Mouse (Mus musculus): Measurements from ENCODE around the gene Nr4a1. TPM values are rescaled to one million over a fixed set of nuclear protein-coding genes. Genes with fewer than 3 reads are reported as not detected.

Nr4a1 gene
- polyA plus RNA-seq, 1 experiment from 2014 or later: 0.68 TPM

GRCm38 (mm10) chr15:101258420-101258819 is 4.4 kb downstream of the Nr4a1 start:
- peaks cover 29% of the 10 kb centered on the region for H3K27me3 ChIP-seq
- H3K4me3 ChIP-seq (replicated peaks): no peak overlapping the region
- no peak overlapping the region for H3K27ac ChIP-seq (replicated peaks)
- no peak overlapping the region for H3K9ac ChIP-seq
- H3K4me2 ChIP-seq: no peak overlapping the region
- H3K36me3 ChIP-seq (replicated peaks): no peaks in the 10 kb centered on the region
- ATAC-seq (ENCODE audit: insufficient read depth): no peak
- peaks cover 26% of the 10 kb centered on the region for H3K4me1 ChIP-seq (replicated peaks)
- WGBS (ENCODE audit: insufficient replicate concordance): 32% methylated on average over 11 of the region's 11 CpGs
- H3K9me3 ChIP-seq (replicated peaks): no peaks in the 10 kb centered on the region

DNA sequence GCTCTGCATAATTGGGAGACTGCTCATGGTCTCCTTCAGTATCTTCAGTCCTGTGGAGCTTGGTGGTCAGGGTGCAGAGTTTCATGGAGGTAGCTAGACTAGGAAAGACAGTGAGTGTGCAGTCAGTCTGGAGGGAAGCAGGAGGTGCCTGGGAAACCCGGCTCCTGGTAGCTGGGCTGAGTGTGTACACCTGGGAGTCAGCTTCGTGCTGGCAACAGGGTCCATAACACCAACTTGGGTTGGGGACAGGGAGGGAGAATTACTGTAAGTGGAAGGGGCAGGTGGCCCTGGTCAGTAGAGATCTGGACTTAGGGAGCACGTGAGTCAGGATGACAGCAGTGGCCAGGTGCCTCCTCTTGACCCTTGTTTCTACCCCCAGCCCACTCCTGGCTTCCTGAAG is 5.9 kb downstream of the Nr4a1 start:
- Histone ChIP-seq H3K4me1 (replicated peaks) (peaks cover 16% of the 10 kb centered on the region), H3K9me3 (replicated peaks) (no peaks in the 10 kb centered on the region), H3K36me3 (replicated peaks) (no peaks in the 10 kb centered on the region), H3K27ac (replicated peaks) (no peak overlapping the region), H3K4me3 (replicated peaks) (no peak overlapping the region), H3K4me2 (no peak overlapping the region), H3K27me3 (peaks cover 18% of the 10 kb centered on the region), H3K9ac (no peak overlapping the region)
- 48% methylated on average over 3 of the region's 3 CpGs for WGBS (ENCODE audit: insufficient replicate concordance)
- no peak for ATAC-seq (ENCODE audit: insufficient read depth)

DNA sequence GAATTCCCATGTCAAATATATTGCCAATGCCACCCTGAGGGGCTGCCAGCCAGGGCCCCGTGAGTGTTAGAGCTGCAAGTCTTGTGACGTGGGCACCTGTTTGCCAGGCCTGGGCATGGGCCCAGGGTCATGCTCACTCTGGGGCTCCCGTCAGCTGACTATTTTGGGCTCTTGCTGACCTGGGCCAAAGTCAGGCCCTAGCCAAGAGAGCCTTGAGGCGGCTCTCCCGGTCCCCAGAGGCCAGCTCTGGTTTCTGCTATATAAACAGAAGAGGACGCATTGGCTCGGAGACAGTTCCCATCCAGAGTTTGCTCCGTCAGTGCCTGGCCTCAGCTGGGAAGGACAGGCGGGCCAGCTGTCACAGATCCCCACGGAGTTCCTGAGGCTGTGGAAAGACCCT is 6.3 kb downstream of the Nr4a1 start:
- H3K9ac ChIP-seq: no peak overlapping the region
- H3K27ac ChIP-seq (replicated peaks): no peak overlapping the region
- 58% methylated on average over 10 of the region's 10 CpGs for WGBS (ENCODE audit: insufficient replicate concordance)
- no peak for ATAC-seq (ENCODE audit: insufficient read depth)
- H3K36me3 ChIP-seq (replicated peaks): no peaks in the 10 kb centered on the region
- no peaks in the 10 kb centered on the region for H3K9me3 ChIP-seq (replicated peaks)
- peaks cover 16% of the 10 kb centered on the region for H3K4me1 ChIP-seq (replicated peaks)
- H3K4me2 ChIP-seq: no peak overlapping the region
- peaks cover 18% of the 10 kb centered on the region for H3K27me3 ChIP-seq
- H3K4me3 ChIP-seq (replicated peaks): no peak overlapping the region

- no peaks in the 10 kb centered on the region for H3K9me3 ChIP-seq (replicated peaks)
- H3K4me1 ChIP-seq (replicated peaks): peaks cover 18% of the 10 kb centered on the region
- no peaks in the 10 kb centered on the region for H3K36me3 ChIP-seq (replicated peaks)
- H3K4me3 ChIP-seq (replicated peaks): no peak overlapping the region
- H3K4me2 ChIP-seq: peak overlapping the region; percentile 30; the same call in 1 of the 2 replicates
- WGBS (ENCODE audit: insufficient replicate concordance): 15% methylated on average over 13 of the region's 13 CpGs
- peak overlapping the region; percentile 61 for H3K27ac ChIP-seq (replicated peaks)
- no peak overlapping the region for H3K9ac ChIP-seq
- no peak for ATAC-seq (ENCODE audit: insufficient read depth)
- peaks cover 22% of the 10 kb centered on the region for H3K27me3 ChIP-seq
Measured at GRCm38 (mm10) chr15:101260874-101261622, 7.0 kb downstream of the Nr4a1 start.

- H3K36me3 ChIP-seq (replicated peaks): no peaks in the 10 kb centered on the region
- 0 out of 2 replicates have a peak overlapping the region, but pooled peaks have one; percentile 3 for H3K4me2 ChIP-seq
- no peak overlapping the region for H3K9ac ChIP-seq
- no peak overlapping the region for H3K4me3 ChIP-seq (replicated peaks)
- H3K27me3 ChIP-seq: peaks cover 37% of the 10 kb centered on the region
- H3K4me1 ChIP-seq (replicated peaks): peaks cover 22% of the 10 kb centered on the region
- peak overlapping the region; percentile 24; the same call in 1 of the 2 replicates for H3K27ac ChIP-seq (replicated peaks)
- peak; percentile 10; the same call in 1 of the 2 replicates for ATAC-seq (ENCODE audit: insufficient read depth)
- 19% methylated on average over 5 of the region's 5 CpGs for WGBS (ENCODE audit: insufficient replicate concordance)
- H3K9me3 ChIP-seq (replicated peaks): no peaks in the 10 kb centered on the region
Measured at GRCm38 (mm10) chr15:101262502-101262901, 8.4 kb downstream of the Nr4a1 start.

- 2% methylated on average over 57 of the region's 57 CpGs for WGBS (ENCODE audit: insufficient replicate concordance)
- Histone ChIP-seq H3K36me3 (replicated peaks) (no peaks in the 10 kb centered on the region), H3K9ac (peak overlapping the region; percentile 8; the same call in 1 of the 2 replicates), H3K4me2 (peak overlapping the region; percentile 66), H3K27me3 (peaks cover 61% of the 10 kb centered on the region), H3K4me3 (replicated peaks) (peak overlapping the region; percentile 51), H3K27ac (replicated peaks) (0 out of 2 replicates have a peak overlapping the region, but pooled peaks have one; percentile 29), H3K9me3 (replicated peaks) (no peaks in the 10 kb centered on the region), H3K4me1 (replicated peaks) (peaks cover 20% of the 10 kb centered on the region)
- ATAC-seq (ENCODE audit: insufficient read depth): peak; percentile 53
Measured at GRCm38 (mm10) chr15:101266132-101266963, 12.3 kb downstream of the Nr4a1 start.

DNA sequence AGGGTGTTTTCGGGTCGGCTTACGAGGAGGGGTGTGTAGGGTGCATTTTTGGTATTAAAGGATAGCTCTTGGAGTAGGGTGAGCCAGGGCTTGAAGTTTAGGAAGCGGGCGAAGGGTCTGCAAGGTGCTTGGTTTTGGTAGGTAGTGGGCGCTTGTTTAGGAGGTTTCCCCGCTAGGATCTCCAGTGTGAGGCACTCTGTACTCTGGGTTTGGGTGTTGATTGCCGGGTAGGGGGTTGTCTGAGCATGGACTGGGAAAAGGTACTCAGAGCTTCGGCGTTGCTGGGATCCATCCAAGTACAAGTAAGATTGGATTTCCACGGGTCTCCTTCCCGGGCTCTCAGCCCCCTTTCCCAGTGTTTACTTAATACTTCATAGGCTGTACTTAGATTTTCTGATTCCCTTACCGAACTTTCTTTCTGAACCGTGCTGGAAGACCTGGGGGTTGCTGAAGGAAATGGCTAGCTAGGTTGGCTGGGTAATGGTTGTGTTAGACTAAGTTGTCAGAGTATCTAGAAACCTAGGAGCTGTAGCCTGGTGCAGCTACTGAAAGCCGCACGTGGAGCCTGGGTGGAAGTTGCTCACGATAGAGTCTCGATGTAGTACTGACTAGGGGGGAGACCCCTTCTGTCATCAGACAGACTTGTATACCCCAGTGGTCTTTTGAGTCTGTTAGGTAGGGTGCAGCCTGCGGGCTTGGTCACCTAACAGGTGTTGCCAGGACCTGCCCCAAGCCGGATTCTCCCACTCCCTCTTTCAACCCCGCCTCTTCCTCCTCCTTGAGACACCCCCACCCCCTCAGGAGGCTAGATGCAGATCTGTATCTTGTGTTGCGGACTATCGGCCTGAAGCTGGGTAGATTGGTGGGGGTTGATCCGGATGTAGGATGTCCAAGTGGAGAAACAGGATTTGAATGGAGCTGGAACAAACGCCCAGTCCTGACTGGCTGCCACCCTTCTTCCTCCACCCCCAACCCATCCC is 13.3 kb downstream of the Nr4a1 start:
- no peaks in the 10 kb centered on the region for H3K9me3 ChIP-seq (replicated peaks)
- peak overlapping the region; percentile 51 for H3K4me3 ChIP-seq (replicated peaks)
- no peak; the same call in 1 of the 2 replicates for ATAC-seq (ENCODE audit: insufficient read depth)
- H3K27me3 ChIP-seq: peaks cover 61% of the 10 kb centered on the region
- 2% methylated on average over 25 of the region's 25 CpGs for WGBS (ENCODE audit: insufficient replicate concordance)
- H3K4me2 ChIP-seq: peak overlapping the region; percentile 66
- H3K36me3 ChIP-seq (replicated peaks): no peaks in the 10 kb centered on the region
- no peak overlapping the region for H3K27ac ChIP-seq (replicated peaks)
- H3K4me1 ChIP-seq (replicated peaks): peaks cover 10% of the 10 kb centered on the region
- peak overlapping the region; percentile 8; the same call in 1 of the 2 replicates for H3K9ac ChIP-seq

GRCm38 (mm10) chr15:101270101-101270820 is 16.2 kb downstream of the Nr4a1 start:
- no peak for ATAC-seq (ENCODE audit: insufficient read depth)
- H3K4me1 ChIP-seq (replicated peaks): peaks cover 9% of the 10 kb centered on the region

DNA sequence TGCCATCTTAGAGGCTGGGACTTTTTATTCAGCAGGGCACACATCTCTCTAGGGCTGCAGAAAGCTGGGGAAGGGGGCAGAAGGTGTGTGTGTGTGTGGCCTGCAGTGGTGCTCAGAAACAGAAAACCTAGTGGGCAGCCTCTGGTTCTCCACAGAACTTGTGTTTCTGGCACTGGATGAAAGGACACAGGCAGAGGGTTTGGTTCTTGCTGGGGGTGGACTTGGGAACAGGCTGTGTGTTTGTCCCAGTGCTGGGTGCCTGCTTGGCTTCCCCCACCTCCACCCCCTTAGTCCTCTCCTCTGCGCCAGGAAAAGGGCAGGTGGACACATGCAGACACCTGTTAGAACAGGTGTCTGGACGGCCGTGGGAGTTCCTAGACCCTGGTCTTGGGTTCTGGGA is 17.0 kb downstream of the Nr4a1 start:
- no peaks in the 10 kb centered on the region for H3K36me3 ChIP-seq (replicated peaks)
- H3K27me3 ChIP-seq: peaks cover 38% of the 10 kb centered on the region
- no peaks in the 10 kb centered on the region for H3K9me3 ChIP-seq (replicated peaks)
- whole genome bisulfite sequencing (ENCODE audit: insufficient replicate concordance): 60% methylated on average over 3 of the region's 3 CpGs
- no peak overlapping the region for H3K4me3 ChIP-seq (replicated peaks)
- ATAC-seq (ENCODE audit: insufficient read depth): no peak
- peaks cover 6% of the 10 kb centered on the region for H3K4me1 ChIP-seq (replicated peaks)
- no peak overlapping the region for H3K4me2 ChIP-seq
- no peak overlapping the region for H3K9ac ChIP-seq
- no peak overlapping the region for H3K27ac ChIP-seq (replicated peaks)

More at GRCm38 (mm10) chr15:101270101-101270820, 16.2 kb downstream of the Nr4a1 start:
- no peaks in the 10 kb centered on the region for H3K9me3 ChIP-seq (replicated peaks)
- no peaks in the 10 kb centered on the region for H3K36me3 ChIP-seq (replicated peaks)
- H3K27ac ChIP-seq (replicated peaks): no peak overlapping the region
- H3K4me3 ChIP-seq (replicated peaks): no peak overlapping the region
- no peak overlapping the region for H3K9ac ChIP-seq
- no peak overlapping the region for H3K4me2 ChIP-seq
- WGBS (ENCODE audit: insufficient replicate concordance): 80% methylated on average over 29 of the region's 29 CpGs
- H3K27me3 ChIP-seq: peaks cover 47% of the 10 kb centered on the region

- Histone ChIP-seq H3K4me2 (no peak overlapping the region), H3K4me3 (replicated peaks) (no peak overlapping the region), H3K36me3 (replicated peaks) (no peaks in the 10 kb centered on the region), H3K27ac (replicated peaks) (no peak overlapping the region), H3K27me3 (peaks cover 34% of the 10 kb centered on the region), H3K4me1 (replicated peaks) (0 out of 2 replicates have a peak, but pooled peaks cover 4% of the 10 kb centered on the region), H3K9me3 (replicated peaks) (no peaks in the 10 kb centered on the region), H3K9ac (no peak overlapping the region)
- no peak for ATAC-seq (ENCODE audit: insufficient read depth)
- WGBS (ENCODE audit: insufficient replicate concordance): 82% methylated on average over 15 of the region's 15 CpGs
Measured at GRCm38 (mm10) chr15:101271513-101271912, 17.4 kb downstream of the Nr4a1 start.

Data from liver, embryonic 15.5 days (tissue).